Mouse (Mus musculus) G1E-ER4 (cell line): ENCODE results near the gene Ablim2. TPM values are rescaled to one million over a fixed set of nuclear protein-coding genes. Genes with fewer than 3 reads are reported as not detected.

ENCODE experiments used
- GATA1 ChIP-seq: IDR thresholded peaks from one replicate; pipeline ENCODE4 v1.8.0; 2012; ENCODE audit warnings: low read length, inconsistent platforms
- polyA plus RNA-seq: library from polyadenylated mRNA; stranded (reverse); fragments of >175 nt; gene quantifications from 2 replicates; pipeline ENCODE4 v1.2.3, GENCODE M21; 2012

The Ablim2 gene
- polyA plus RNA-seq, 1 experiment: not detected

GRCm38 (mm10) chr5:35921595-35922254 lies 164.0 kb downstream of the Ablim2 start:
- TF ChIP-seq GATA1: no peak

GRCm38 (mm10) chr5:35923448-35923847 lies 165.8 kb downstream of the Ablim2 start:
- no peak for TF ChIP-seq GATA1

GRCm38 (mm10) chr5:35925171-35925634 lies 167.5 kb downstream of the Ablim2 start:
- no peak for TF ChIP-seq GATA1

- TF ChIP-seq GATA1: no peak
Measured at GRCm38 (mm10) chr5:35926511-35926910, 168.8 kb downstream of the Ablim2 start.

GRCm38 (mm10) chr5:35931296-35931695 lies 173.6 kb downstream of the Ablim2 start:
- no peak for TF ChIP-seq GATA1

GRCm38 (mm10) chr5:35933059-35933458 lies 175.4 kb downstream of the Ablim2 start:
- TF ChIP-seq GATA1: no peak

Other genes with a start within 250 kb of the Ablim2 start
- gene Cpz, start 232.2 kb upstream of the Ablim2 start, polyA plus RNA-seq: 0.78 and 1.9 TPM in 2 replicates
- gene Trmt44, start 182.8 kb upstream of the Ablim2 start, polyA plus RNA-seq: 6.5 and 6.6 TPM in 2 replicates
- 3.7 and 4.3 TPM in 2 replicates for gene Acox3, start 174.8 kb upstream of the Ablim2 start, polyA plus RNA-seq
- gene Htra3, start 78.1 kb upstream of the Ablim2 start, polyA plus RNA-seq: not detected in 2 replicates
- gene Sh3tc1, start 17.9 kb upstream of the Ablim2 start, polyA plus RNA-seq: not detected in 2 replicates
- gene Afap1, start 135.4 kb downstream of the Ablim2 start, polyA plus RNA-seq: not detected in 2 replicates